Mouse (Mus musculus): ENCODE data around the gene Nin. TPM values are rescaled to one million over a fixed set of nuclear protein-coding genes. Genes with fewer than 3 reads are reported as not detected.

The Nin gene
- total and polyA plus RNA-seq, 2 experiments from 2014 or later: 5.1 to 9.8 TPM

DNA sequence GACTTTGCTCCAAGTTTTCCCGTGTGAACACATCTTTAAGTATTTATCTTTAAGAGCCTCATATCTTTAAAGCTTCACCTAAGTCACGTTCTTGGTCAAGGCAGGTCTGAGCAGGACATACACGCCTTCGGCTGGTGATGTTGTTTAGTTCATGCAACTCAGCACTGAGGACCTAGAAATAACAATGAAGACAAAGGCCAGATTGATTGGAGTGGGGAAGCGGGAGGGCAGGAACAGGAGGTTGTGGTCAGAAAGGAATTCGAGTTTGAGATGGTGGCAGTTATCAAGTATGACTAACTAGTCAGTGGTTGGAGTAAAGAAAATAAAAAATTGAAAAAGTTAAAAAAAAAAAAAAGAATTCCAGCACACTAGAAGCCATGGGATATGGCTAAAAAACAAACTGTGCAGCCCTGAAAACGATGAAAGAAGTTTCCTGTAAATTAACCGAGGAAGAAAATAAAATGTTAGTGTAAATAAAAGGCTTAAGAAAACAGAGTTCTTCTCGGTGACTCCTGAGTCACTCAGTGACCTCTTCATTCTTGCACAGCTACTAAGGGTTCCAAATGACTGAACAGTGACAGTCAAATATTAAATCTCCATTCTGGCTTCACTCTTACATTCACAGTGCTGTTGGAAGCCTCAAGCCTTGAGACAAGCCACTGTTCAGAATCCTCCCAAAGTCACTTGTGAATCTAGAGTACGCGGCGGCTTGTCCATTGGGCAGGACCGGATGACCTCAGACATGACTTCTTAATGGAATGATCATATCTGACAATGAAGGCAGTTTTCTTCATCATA, 115.1 kb downstream of the Nin start:
- TF ChIP-seq EP300 (IDR thresholded peaks at IDR 0.05; ENCODE audit: low read depth) (no peak), CTCF (IDR thresholded peaks at IDR 0.05; ENCODE audit: low read depth) (no peak)
- H3K27me3 ChIP-seq (ENCODE audit: control insufficient read depth, insufficient read depth, low read length): no peaks in the 10 kb centered on the region
- H3K4me2 ChIP-seq (ENCODE audit: low read depth, low read length): no peak overlapping the region
- DNase-seq (ENCODE audit: low spot score) (no peak), ATAC-seq (ENCODE audit: insufficient read depth, low read depth) (no peak)
- H3K36me3 ChIP-seq (replicated peaks; ENCODE audit: control insufficient read depth, insufficient read depth, low read length): no peaks in the 10 kb centered on the region
- H3K9me3 ChIP-seq (replicated peaks; ENCODE audit: control insufficient read depth, low read length): peaks cover 5% of the 10 kb centered on the region; the same call in 1 of the 2 replicates
- WGBS: 64% methylated on average over 13 of the region's 13 CpGs
- H3K4me3 ChIP-seq (ENCODE audit: low read depth, low read length): no peak overlapping the region
- H3K9ac ChIP-seq (replicated peaks; ENCODE audit: low read depth, low read length): no peak overlapping the region
- H3K4me1 ChIP-seq (ENCODE audit: control insufficient read depth, insufficient read depth): no peaks in the 10 kb centered on the region
- no peak overlapping the region for H3K27ac ChIP-seq (ENCODE audit: low read depth)

DNA sequence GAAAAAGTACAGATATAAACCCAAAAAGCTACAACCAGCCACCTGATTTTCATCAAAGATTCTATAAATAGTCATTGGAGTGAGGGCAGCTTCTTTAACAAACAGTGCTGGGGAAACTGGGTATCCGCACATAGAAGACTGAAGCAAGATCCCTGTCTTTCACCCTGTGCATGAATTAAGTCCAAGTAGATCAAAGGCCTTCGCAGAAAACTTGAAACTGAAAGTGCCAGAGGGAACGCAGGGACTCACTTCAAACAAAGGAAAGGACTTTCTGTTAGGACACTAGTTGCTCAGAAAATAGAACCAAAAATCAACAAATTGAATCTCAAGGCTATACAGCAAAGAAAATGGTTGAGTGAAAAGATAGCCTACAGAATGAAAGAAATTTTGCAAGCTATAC, 118.1 kb downstream of the Nin start:
- Histone ChIP-seq H3K9ac (replicated peaks; ENCODE audit: low read depth, low read length) (no peak overlapping the region), H3K9me3 (replicated peaks; ENCODE audit: control insufficient read depth, low read length) (peaks cover 5% of the 10 kb centered on the region; the same call in 1 of the 2 replicates), H3K4me3 (ENCODE audit: low read depth, low read length) (no peak overlapping the region), H3K27me3 (ENCODE audit: control insufficient read depth, insufficient read depth, low read length) (no peaks in the 10 kb centered on the region), H3K36me3 (replicated peaks; ENCODE audit: control insufficient read depth, insufficient read depth, low read length) (no peaks in the 10 kb centered on the region), H3K4me1 (ENCODE audit: control insufficient read depth, insufficient read depth) (no peaks in the 10 kb centered on the region), H3K4me2 (ENCODE audit: low read depth, low read length) (no peak overlapping the region), H3K27ac (ENCODE audit: low read depth) (no peak overlapping the region)
- ATAC-seq (ENCODE audit: insufficient read depth, low read depth): no peak
- WGBS: 81% methylated on average over 3 of the region's 3 CpGs
- no peak for DNase-seq (ENCODE audit: low spot score)
- TF ChIP-seq EP300 (IDR thresholded peaks at IDR 0.05; ENCODE audit: low read depth) (no peak), CTCF (IDR thresholded peaks at IDR 0.05; ENCODE audit: low read depth) (no peak)

DNA sequence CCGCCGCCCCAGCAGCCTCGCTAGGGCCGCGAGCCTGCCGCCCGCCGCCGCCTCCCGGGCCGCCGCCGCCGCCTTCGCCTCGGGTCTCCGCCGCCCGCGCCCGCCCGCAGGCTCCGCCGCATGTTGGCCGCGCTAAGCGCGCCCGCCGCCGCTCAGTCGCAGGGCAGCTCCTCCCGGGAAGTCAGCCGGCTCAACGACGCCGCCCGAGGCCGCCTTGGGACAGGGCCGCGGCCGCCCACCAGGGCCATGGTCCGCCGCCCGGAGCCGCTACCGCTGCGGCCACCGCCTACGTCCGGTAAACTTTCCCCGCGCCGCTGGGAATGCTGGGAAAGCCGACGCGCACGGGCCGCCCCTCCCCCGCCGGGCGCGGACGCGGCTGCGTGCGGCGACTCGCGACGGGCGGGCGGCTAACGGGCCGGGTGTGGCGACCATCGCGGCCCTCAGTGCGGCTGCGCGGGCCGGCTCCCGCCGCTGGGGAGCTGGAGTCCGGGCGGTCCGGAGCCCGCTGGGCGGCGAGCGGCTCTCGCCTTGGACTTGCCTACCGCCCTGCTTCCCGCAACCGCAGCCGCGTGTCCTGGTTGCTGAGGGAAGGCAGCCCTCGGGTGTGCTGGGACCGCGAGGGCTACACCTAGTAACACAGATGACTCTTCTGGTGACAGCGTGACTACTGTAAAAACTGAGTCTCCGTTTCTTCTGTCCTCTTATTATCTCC, 126.6 kb downstream of the Nin start, which contains the start of gene Sav1:
Sav1 (minus strand) TSS at position 217 of the 712 bp plus-strand sequence.
- Histone ChIP-seq H3K4me3 (ENCODE audit: low read depth, low read length) (peak within 1 kb of the TSS; percentile 82), H3K4me2 (ENCODE audit: low read depth, low read length) (peak within 1 kb of the TSS; percentile 83), H3K27me3 (ENCODE audit: control insufficient read depth, insufficient read depth, low read length) (no peaks in the 10 kb centered on the region), H3K36me3 (replicated peaks; ENCODE audit: control insufficient read depth, insufficient read depth, low read length) (peaks cover 20% of the 10 kb centered on the region), H3K9ac (replicated peaks; ENCODE audit: low read depth, low read length) (peak within 1 kb of the TSS; percentile 98), H3K4me1 (ENCODE audit: control insufficient read depth, insufficient read depth) (peaks cover 17% of the 10 kb centered on the region; the same call in 1 of the 2 replicates), H3K27ac (ENCODE audit: low read depth) (peak within 1 kb of the TSS; percentile 97), H3K9me3 (replicated peaks; ENCODE audit: control insufficient read depth, low read length) (no peaks in the 10 kb centered on the region)
- DNase-seq (ENCODE audit: low spot score) (peak; percentile 83), ATAC-seq (ENCODE audit: insufficient read depth, low read depth) (peak; percentile 93)
- under 1% methylated on average over 84 of the region's 102 CpGs for WGBS
- TF ChIP-seq CTCF (IDR thresholded peaks at IDR 0.05; ENCODE audit: low read depth) (no peak), EP300 (IDR thresholded peaks at IDR 0.05; ENCODE audit: low read depth) (no peak)

GRCm38 (mm10) chr12:69986241-69986762, 127.2 kb downstream of the Nin start:
- Histone ChIP-seq H3K9ac (replicated peaks; ENCODE audit: low read depth, low read length) (peak overlapping the region; percentile 98), H3K9me3 (replicated peaks; ENCODE audit: control insufficient read depth, low read length) (no peaks in the 10 kb centered on the region), H3K27me3 (ENCODE audit: control insufficient read depth, insufficient read depth, low read length) (no peaks in the 10 kb centered on the region), H3K4me3 (ENCODE audit: low read depth, low read length) (peak overlapping the region; percentile 82), H3K36me3 (replicated peaks; ENCODE audit: control insufficient read depth, insufficient read depth, low read length) (peaks cover 20% of the 10 kb centered on the region), H3K27ac (ENCODE audit: low read depth) (peak overlapping the region; percentile 97), H3K4me2 (ENCODE audit: low read depth, low read length) (peak overlapping the region; percentile 83), H3K4me1 (ENCODE audit: control insufficient read depth, insufficient read depth) (peaks cover 17% of the 10 kb centered on the region; the same call in 1 of the 2 replicates)
- TF ChIP-seq EP300 (IDR thresholded peaks at IDR 0.05; ENCODE audit: low read depth) (no peak), CTCF (IDR thresholded peaks at IDR 0.05; ENCODE audit: low read depth) (no peak)
- DNase-seq (ENCODE audit: low spot score) (peak; percentile 46), ATAC-seq (ENCODE audit: insufficient read depth, low read depth) (peak; percentile 56)
- WGBS: under 1% methylated on average over 30 of the region's 36 CpGs

- WGBS: 31% methylated on average over 4 of the region's 4 CpGs
- Histone ChIP-seq H3K27ac (ENCODE audit: low read depth) (peak overlapping the region; percentile 97), H3K9me3 (replicated peaks; ENCODE audit: control insufficient read depth, low read length) (no peaks in the 10 kb centered on the region), H3K36me3 (replicated peaks; ENCODE audit: control insufficient read depth, insufficient read depth, low read length) (peaks cover 23% of the 10 kb centered on the region), H3K4me3 (ENCODE audit: low read depth, low read length) (peak overlapping the region; percentile 82), H3K4me2 (ENCODE audit: low read depth, low read length) (peak overlapping the region; percentile 83), H3K9ac (replicated peaks; ENCODE audit: low read depth, low read length) (peak overlapping the region; percentile 98), H3K4me1 (ENCODE audit: control insufficient read depth, insufficient read depth) (peaks cover 17% of the 10 kb centered on the region; the same call in 1 of the 2 replicates), H3K27me3 (ENCODE audit: control insufficient read depth, insufficient read depth, low read length) (no peaks in the 10 kb centered on the region)
- DNase-seq (ENCODE audit: low spot score): peak; percentile 31
- no peak for ATAC-seq (ENCODE audit: insufficient read depth, low read depth)
- no peak for TF ChIP-seq EP300 (IDR thresholded peaks at IDR 0.05; ENCODE audit: low read depth)
- TF ChIP-seq CTCF (IDR thresholded peaks at IDR 0.05; ENCODE audit: low read depth): no peak
Measured at GRCm38 (mm10) chr12:69985546-69985945, 128.0 kb downstream of the Nin start.
